Mouse (Mus musculus) limb, embryonic 12.5 days (tissue): ENCODE data around the gene Terf2. TPM values are rescaled to one million over a fixed set of nuclear protein-coding genes. Genes with fewer than 3 reads are reported as not detected.

Source experiments
- ATAC-seq: fragments of 200-750 bp; cut with Nextera tagmentation; 2 replicates; pipeline ENCODE4 v1.8.0; 2017; ENCODE audit warnings: low read depth, moderate TSS enrichment; ENCODE audit not compliant: insufficient number of reproducible peaks, insufficient read depth, low FRiP score, low TSS enrichment
- H3K27ac ChIP-seq: fragments of 300-500 bp; sonication (generic); 2 replicates; pipeline ENCODE4 v1.5.1; 2016; ENCODE audit warnings: mild to moderate bottlenecking, moderate library complexity
- H3K27me3 ChIP-seq: fragments of 300-500 bp; sonication (generic); 2 replicates; pipeline ENCODE4 v1.6.1; 2016; ENCODE audit warnings: mild to moderate bottlenecking, moderate library complexity
- H3K36me3 ChIP-seq: fragments of 300-500 bp; sonication (generic); 2 replicates; pipeline ENCODE4 v1.6.1; 2016; ENCODE audit warnings: mild to moderate bottlenecking, moderate library complexity
- H3K4me1 ChIP-seq: fragments of 300-500 bp; sonication (generic); replicated peaks from 2 replicates; pipeline ENCODE4 v1.6.1; 2016
- H3K4me2 ChIP-seq: fragments of 300-500 bp; sonication (generic); 2 replicates; pipeline ENCODE4 v1.6.1; 2016; ENCODE audit warnings: mild to moderate bottlenecking, moderate library complexity
- H3K4me3 ChIP-seq: fragments of 300-500 bp; sonication (generic); replicated peaks from 2 replicates; pipeline ENCODE4 v1.5.1; 2016; ENCODE audit warnings: mild to moderate bottlenecking
- H3K9ac ChIP-seq: fragments of 300-500 bp; sonication (generic); replicated peaks from 2 replicates; pipeline ENCODE4 v1.6.1; 2016; ENCODE audit warnings: mild to moderate bottlenecking, moderate library complexity
- H3K9me3 ChIP-seq: fragments of 300-500 bp; sonication (generic); 2 replicates; pipeline ENCODE4 v1.6.1; 2016; ENCODE audit warnings: mild to moderate bottlenecking, moderate library complexity
- WGBS: fragments of 180-500 bp; shearing (Covaris S2); methylation state at CpG from one replicate; pipeline ENCODE4 v1.1.7; 2016; 5-methylcytosine and 5-hydroxymethylcytosine counted together
- polyA plus RNA-seq: library from polyadenylated mRNA; unstranded; fragments of >200 nt; fragmentation: Nextera tagmentation; extraction: Ambion mirVana; gene quantifications from 2 replicates; pipeline ENCODE4 v1.2.1, GENCODE M21; 2016

The Terf2 gene
- polyA plus RNA-seq = 23.2 and 24.1 TPM in 2 replicates

GRCm38 (mm10) chr8:107096366-107097036, at the start of gene Terf2:
TSS of gene Terf2 (minus strand) at chr8:107096547.
- Histone ChIP-seq H3K9me3 (no peaks in the 10 kb centered on the region), H3K27ac (peak within 1 kb of the TSS; percentile 92), H3K4me2 (peak within 1 kb of the TSS; percentile 68), H3K27me3 (no peaks in the 10 kb centered on the region), H3K4me1 (peaks cover 14% of the 10 kb centered on the region; the same call in 1 of the 2 replicates), H3K36me3 (peaks cover 30% of the 10 kb centered on the region), H3K9ac (peak within 1 kb of the TSS; percentile 93), H3K4me3 (peak within 1 kb of the TSS; percentile 88)
- 4% methylated on average over 38 of the region's 39 CpGs for WGBS
- peak; percentile 97 for ATAC-seq

- 43% methylated on average over 4 of the region's 4 CpGs for WGBS
These were observed 47.2 kb upstream of the Terf2 start for GRCm38 (mm10) chr8:107143501-107143900.

GRCm38 (mm10) chr8:107142539-107142938, 46.2 kb upstream of the Terf2 start:
- no peak overlapping the region for H3K27ac ChIP-seq
- H3K4me1 ChIP-seq = no peaks in the 10 kb centered on the region
- no peaks in the 10 kb centered on the region for H3K27me3 ChIP-seq
- H3K4me3 ChIP-seq = no peak overlapping the region
- WGBS = 87% methylated on average over 4 of the region's 4 CpGs
- ATAC-seq = no peak
- H3K9me3 ChIP-seq = no peaks in the 10 kb centered on the region
- no peak overlapping the region for H3K4me2 ChIP-seq
- H3K36me3 ChIP-seq = no peaks in the 10 kb centered on the region
- no peak overlapping the region for H3K9ac ChIP-seq

More at GRCm38 (mm10) chr8:107143501-107143900, 47.2 kb upstream of the Terf2 start:
- H3K27ac ChIP-seq = no peak overlapping the region
- H3K4me3 ChIP-seq = no peak overlapping the region
- no peaks in the 10 kb centered on the region for H3K27me3 ChIP-seq
- no peaks in the 10 kb centered on the region for H3K36me3 ChIP-seq
- no peak for ATAC-seq
- no peaks in the 10 kb centered on the region for H3K9me3 ChIP-seq
- H3K4me1 ChIP-seq = no peaks in the 10 kb centered on the region
- no peak overlapping the region for H3K9ac ChIP-seq
- no peak overlapping the region for H3K4me2 ChIP-seq

GRCm38 (mm10) chr8:107139704-107140470, 43.5 kb upstream of the Terf2 start:
- 63% methylated on average over 13 of the region's 13 CpGs for WGBS
- no peak overlapping the region for H3K27ac ChIP-seq
- H3K9me3 ChIP-seq = no peaks in the 10 kb centered on the region
- no peaks in the 10 kb centered on the region for H3K36me3 ChIP-seq
- no peak overlapping the region for H3K9ac ChIP-seq
- no peak overlapping the region for H3K4me2 ChIP-seq
- no peak overlapping the region for H3K4me3 ChIP-seq
- no peak for ATAC-seq
- peaks cover 3% of the 10 kb centered on the region; the same call in 1 of the 2 replicates for H3K4me1 ChIP-seq
- H3K27me3 ChIP-seq = no peaks in the 10 kb centered on the region

- H3K9ac ChIP-seq = no peak overlapping the region
- H3K36me3 ChIP-seq = no peaks in the 10 kb centered on the region
- no peak overlapping the region for H3K4me3 ChIP-seq
- no peaks in the 10 kb centered on the region; the same call in 1 of the 2 replicates for H3K27me3 ChIP-seq
- H3K4me2 ChIP-seq = no peak overlapping the region
- H3K4me1 ChIP-seq = peaks cover 9% of the 10 kb centered on the region
- WGBS = 94% methylated on average over 5 of the region's 5 CpGs
- no peak overlapping the region for H3K27ac ChIP-seq
- ATAC-seq = no peak
- no peaks in the 10 kb centered on the region for H3K9me3 ChIP-seq
These were observed 42.0 kb upstream of the Terf2 start for GRCm38 (mm10) chr8:107138338-107138737.

GRCm38 (mm10) chr8:107137591-107137990, 41.2 kb upstream of the Terf2 start:
- Histone ChIP-seq H3K4me3 (no peak overlapping the region), H3K9me3 (no peaks in the 10 kb centered on the region), H3K4me1 (peaks cover 15% of the 10 kb centered on the region), H3K27me3 (no peaks in the 10 kb centered on the region; the same call in 1 of the 2 replicates), H3K4me2 (no peak overlapping the region), H3K27ac (no peak overlapping the region), H3K9ac (no peak overlapping the region), H3K36me3 (no peaks in the 10 kb centered on the region)
- 94% methylated on average over 6 of the region's 6 CpGs for WGBS
- ATAC-seq = no peak

- no peaks in the 10 kb centered on the region for H3K9me3 ChIP-seq
- no peak overlapping the region for H3K4me3 ChIP-seq
- no peaks in the 10 kb centered on the region for H3K36me3 ChIP-seq
- no peak overlapping the region for H3K27ac ChIP-seq
- WGBS = 29% methylated on average over 8 of the region's 8 CpGs
- H3K4me1 ChIP-seq = peaks cover 15% of the 10 kb centered on the region
- H3K4me2 ChIP-seq = no peak overlapping the region
- no peak for ATAC-seq
- H3K27me3 ChIP-seq = no peaks in the 10 kb centered on the region; the same call in 1 of the 2 replicates
- no peak overlapping the region for H3K9ac ChIP-seq
These were observed 39.8 kb upstream of the Terf2 start for GRCm38 (mm10) chr8:107136003-107136612.

- H3K9me3 ChIP-seq = no peaks in the 10 kb centered on the region
- ATAC-seq = no peak
- no peak overlapping the region for H3K9ac ChIP-seq
- 54% methylated on average over 6 of the region's 6 CpGs for WGBS
- H3K4me3 ChIP-seq = no peak overlapping the region
- H3K27me3 ChIP-seq = no peaks in the 10 kb centered on the region; the same call in 1 of the 2 replicates
- H3K36me3 ChIP-seq = no peaks in the 10 kb centered on the region
- peaks cover 21% of the 10 kb centered on the region for H3K4me1 ChIP-seq
- peak overlapping the region; percentile 31; the same call in 1 of the 2 replicates for H3K27ac ChIP-seq
- H3K4me2 ChIP-seq = no peak overlapping the region
These were observed 37.5 kb upstream of the Terf2 start for GRCm38 (mm10) chr8:107133881-107134280.

- no peak overlapping the region for H3K4me2 ChIP-seq
- 67% methylated on average over 24 of the region's 24 CpGs for WGBS
- peak overlapping the region; percentile 45; the same call in 1 of the 2 replicates for H3K27ac ChIP-seq
- H3K9me3 ChIP-seq = no peaks in the 10 kb centered on the region
- no peak overlapping the region for H3K4me3 ChIP-seq
- no peaks in the 10 kb centered on the region; the same call in 1 of the 2 replicates for H3K27me3 ChIP-seq
- no peak overlapping the region for H3K9ac ChIP-seq
- ATAC-seq = no peak
- no peaks in the 10 kb centered on the region for H3K36me3 ChIP-seq
- H3K4me1 ChIP-seq = peaks cover 21% of the 10 kb centered on the region
These were observed 36.5 kb upstream of the Terf2 start for GRCm38 (mm10) chr8:107132581-107133491.

- no peak for ATAC-seq
These were observed 33.7 kb upstream of the Terf2 start for GRCm38 (mm10) chr8:107130028-107130427.

More at GRCm38 (mm10) chr8:107130028-107130427, 33.7 kb upstream of the Terf2 start:
- H3K9me3 ChIP-seq = no peaks in the 10 kb centered on the region
- H3K4me1 ChIP-seq = peaks cover 19% of the 10 kb centered on the region
- H3K36me3 ChIP-seq = no peaks in the 10 kb centered on the region
- no peak overlapping the region for H3K4me3 ChIP-seq
- 86% methylated on average over 6 of the region's 6 CpGs for WGBS
- H3K9ac ChIP-seq = no peak overlapping the region
- H3K27me3 ChIP-seq = no peaks in the 10 kb centered on the region; the same call in 1 of the 2 replicates
- no peak overlapping the region for H3K4me2 ChIP-seq
- H3K27ac ChIP-seq = no peak overlapping the region
